Mouse (Mus musculus) E14TG2a.4 (cell line): ENCODE measurements around the gene Il4.
A peak's percentile ranks its signal among the peaks of the same experiment; 100 is the strongest.

Source experiments
- H3K27me3 ChIP-seq: 2 replicates; pipeline ENCODE4 v1.6.1; 2014; ENCODE audit warnings: low read length, control low read depth; ENCODE audit not compliant: insufficient read depth
- H3K36me3 ChIP-seq: 2 replicates; pipeline ENCODE4 v1.6.1; 2014; ENCODE audit warnings: low read length, control low read depth; ENCODE audit not compliant: insufficient read depth
- H3K4me1 ChIP-seq: replicated peaks from 2 replicates; pipeline ENCODE4 v1.6.1; 2014; ENCODE audit warnings: low read depth, low read length, control low read depth
- H3K4me3 ChIP-seq: replicated peaks from 2 replicates; pipeline ENCODE4 v1.5.1; 2014; ENCODE audit warnings: mild to moderate bottlenecking, low read length
- H3K9me3 ChIP-seq: 2 replicates; pipeline ENCODE4 v1.6.1; 2014; ENCODE audit warnings: low read length, control low read depth
- CTCF ChIP-seq: conservative IDR thresholded peaks from 2 replicates; pipeline ENCODE4 v1.5.1; 2014; ENCODE audit warnings: low read length
- NANOG ChIP-seq: IDR thresholded peaks from 2 replicates; pipeline ENCODE4 v1.6.1; 2014; ENCODE audit warnings: borderline replicate concordance, low read length, mixed read lengths
- POU5F1 ChIP-seq: IDR thresholded peaks from 2 replicates; pipeline ENCODE4 v1.6.1; 2014; ENCODE audit warnings: low read length, borderline replicate concordance

The Il4 gene

DNA sequence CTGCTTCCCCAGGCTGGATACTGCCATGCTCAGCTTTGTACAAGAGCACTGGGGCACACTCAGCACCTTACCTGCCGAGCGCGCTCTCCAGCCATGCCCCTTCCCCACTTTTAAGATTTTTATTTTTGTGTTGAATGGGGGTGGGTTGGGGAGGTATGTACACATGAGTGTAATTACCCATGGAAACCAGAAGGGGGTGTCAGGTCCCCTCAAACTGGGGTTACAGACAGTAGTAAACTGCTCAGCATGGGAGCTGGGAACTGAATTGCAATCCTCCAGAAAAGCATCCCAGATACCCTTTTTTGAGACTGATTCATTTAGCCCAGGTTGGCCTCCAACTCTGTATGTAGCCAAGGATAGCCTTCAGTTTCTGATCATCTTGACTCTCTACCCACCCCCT is 13.5 kb downstream of the Il4 start:
- no peaks in the 10 kb centered on the region for H3K9me3 ChIP-seq
- H3K27me3 ChIP-seq, result peaks cover 9% of the 10 kb centered on the region
- no peaks in the 10 kb centered on the region for H3K36me3 ChIP-seq
- TF ChIP-seq CTCF (peak; percentile 67), NANOG (no peak)
- H3K4me3 ChIP-seq, result peak overlapping the region; percentile 41; the same call in 1 of the 2 replicates
- peaks cover 26% of the 10 kb centered on the region for H3K4me1 ChIP-seq

DNA sequence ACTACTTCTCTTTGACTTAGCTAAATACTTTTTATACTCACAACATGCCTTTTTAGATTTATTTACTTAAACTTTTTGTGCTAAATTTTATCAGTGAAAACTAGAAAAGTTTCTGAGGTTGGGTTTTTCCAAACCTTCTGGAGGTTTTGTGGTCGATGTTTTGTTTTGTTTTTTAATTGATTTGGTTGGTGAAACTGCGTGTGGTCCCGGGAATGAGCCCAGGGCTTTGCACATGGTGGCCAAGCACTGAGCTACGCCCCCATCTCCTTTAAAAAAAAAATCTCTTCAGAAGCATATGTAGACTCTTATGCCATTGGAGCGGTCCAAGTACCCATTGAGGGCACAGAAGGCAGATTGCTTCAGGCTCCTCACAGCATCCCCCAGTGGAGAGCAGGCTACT is 27.4 kb downstream of the Il4 start:
- TF ChIP-seq POU5F1, result no peak
- TF ChIP-seq NANOG, result no peak
- no peak for TF ChIP-seq CTCF
- peaks cover 8% of the 10 kb centered on the region; the same call in 1 of the 2 replicates for H3K27me3 ChIP-seq
- H3K36me3 ChIP-seq, result peaks cover 6% of the 10 kb centered on the region
- H3K4me1 ChIP-seq, result no peaks in the 10 kb centered on the region
- no peaks in the 10 kb centered on the region for H3K9me3 ChIP-seq
- H3K4me3 ChIP-seq, result no peak overlapping the region

GRCm38 (mm10) chr11:53590368-53590768 is 28.1 kb downstream of the Il4 start:
- Histone ChIP-seq H3K36me3 (peaks cover 6% of the 10 kb centered on the region), H3K4me3 (0 out of 2 replicates have a peak overlapping the region, but pooled peaks have one; percentile 18), H3K4me1 (no peaks in the 10 kb centered on the region), H3K27me3 (peaks cover 8% of the 10 kb centered on the region; the same call in 1 of the 2 replicates), H3K9me3 (no peaks in the 10 kb centered on the region)
- TF ChIP-seq CTCF, result peak; percentile 91
- no peak for TF ChIP-seq POU5F1

DNA sequence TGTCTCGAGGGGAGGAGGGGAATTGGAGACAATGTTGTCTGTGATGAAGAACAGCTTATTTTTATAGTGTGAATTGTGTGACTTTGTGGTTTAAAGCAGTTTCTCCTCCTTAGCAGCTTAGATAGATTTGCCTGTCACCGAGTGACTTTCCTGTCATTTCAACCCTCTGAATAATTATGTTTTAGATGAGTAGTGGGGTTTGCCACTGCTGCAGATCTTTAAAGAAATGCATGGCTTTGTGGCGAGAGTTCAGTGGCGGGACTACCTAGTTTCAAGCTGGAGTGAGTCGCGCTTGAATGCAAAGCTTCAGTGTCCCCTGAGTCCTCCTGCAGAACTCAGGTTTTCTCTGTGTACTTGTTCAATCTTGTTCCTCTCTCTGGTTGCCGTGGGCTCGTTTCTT is 30.2 kb downstream of the Il4 start:
- peaks cover 4% of the 10 kb centered on the region; the same call in 1 of the 2 replicates for H3K4me1 ChIP-seq

DNA sequence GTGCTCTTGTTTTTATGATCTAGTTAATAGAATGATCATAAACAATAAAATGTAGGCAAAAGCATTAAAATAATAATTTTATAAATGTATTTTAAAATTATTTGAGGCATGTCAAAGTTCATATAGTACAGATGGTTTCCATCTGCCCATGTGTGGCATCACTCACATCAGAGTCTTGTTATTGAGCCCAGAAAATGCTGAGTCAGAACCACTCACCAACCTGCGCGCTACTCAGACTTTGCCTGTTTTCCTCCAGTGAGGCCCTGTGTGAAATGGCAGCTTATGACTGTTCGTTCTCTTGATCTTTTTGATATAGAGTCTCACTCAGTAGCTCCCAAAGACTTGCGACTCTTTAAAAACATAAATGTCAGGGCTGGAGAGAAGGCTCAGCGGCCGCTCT is 33.0 kb downstream of the Il4 start:
- TF ChIP-seq CTCF (no peak), NANOG (no peak), POU5F1 (no peak)
- Histone ChIP-seq H3K36me3 (peaks cover 11% of the 10 kb centered on the region), H3K27me3 (no peaks in the 10 kb centered on the region), H3K4me3 (no peak overlapping the region), H3K9me3 (no peaks in the 10 kb centered on the region), H3K4me1 (peaks cover 4% of the 10 kb centered on the region; the same call in 1 of the 2 replicates)

More for the DNA sequence above, 30.2 kb downstream of the Il4 start:
- H3K4me3 ChIP-seq, result no peak overlapping the region
- TF ChIP-seq POU5F1 (no peak), NANOG (no peak), CTCF (no peak)
- H3K36me3 ChIP-seq, result peaks cover 9% of the 10 kb centered on the region; the same call in 1 of the 2 replicates
- no peaks in the 10 kb centered on the region for H3K9me3 ChIP-seq
- peaks cover 8% of the 10 kb centered on the region; the same call in 1 of the 2 replicates for H3K27me3 ChIP-seq

DNA sequence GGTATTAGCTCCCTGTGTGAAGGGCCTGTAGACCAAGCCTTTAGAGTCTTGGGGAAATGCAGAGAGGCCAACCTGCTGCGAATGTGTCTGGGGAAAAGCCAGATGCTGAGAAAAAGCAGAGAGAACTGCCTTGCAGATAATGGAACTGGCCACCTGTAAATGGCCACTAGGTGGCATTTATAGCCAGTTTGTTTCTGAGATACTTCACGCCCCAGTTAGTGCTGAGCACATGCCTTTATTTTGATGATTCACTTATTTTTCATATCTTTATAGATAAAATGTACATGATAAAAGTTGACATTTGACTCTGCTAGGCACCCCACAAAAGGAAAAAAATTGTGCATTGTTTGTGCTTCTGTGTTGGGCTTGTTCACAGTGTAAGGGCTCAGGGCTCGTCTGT is 33.6 kb downstream of the Il4 start:
- no peaks in the 10 kb centered on the region for H3K9me3 ChIP-seq
- TF ChIP-seq CTCF (peak; percentile 77), NANOG (no peak)
- no peak overlapping the region for H3K4me3 ChIP-seq
- peaks cover 4% of the 10 kb centered on the region; the same call in 1 of the 2 replicates for H3K4me1 ChIP-seq
- peaks cover 14% of the 10 kb centered on the region for H3K36me3 ChIP-seq
- no peaks in the 10 kb centered on the region for H3K27me3 ChIP-seq

DNA sequence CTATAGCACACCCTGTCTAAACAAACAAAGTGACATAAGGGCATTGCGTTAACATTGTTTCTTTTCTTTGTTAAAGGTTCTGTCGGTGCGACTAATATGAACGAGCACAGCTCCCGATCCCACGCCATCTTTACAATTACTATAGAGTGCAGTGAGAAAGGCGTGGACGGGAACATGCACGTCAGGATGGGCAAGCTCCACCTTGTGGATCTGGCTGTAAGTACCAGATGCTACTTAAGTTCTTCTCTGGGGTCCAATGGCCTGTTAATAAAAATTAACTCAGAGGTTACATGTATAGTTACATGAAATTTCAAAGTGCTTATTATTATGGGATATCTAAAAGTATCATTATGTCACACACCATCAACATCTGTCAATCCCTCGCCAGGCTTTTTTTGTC is 35.3 kb downstream of the Il4 start:
- H3K4me3 ChIP-seq, result no peak overlapping the region

DNA sequence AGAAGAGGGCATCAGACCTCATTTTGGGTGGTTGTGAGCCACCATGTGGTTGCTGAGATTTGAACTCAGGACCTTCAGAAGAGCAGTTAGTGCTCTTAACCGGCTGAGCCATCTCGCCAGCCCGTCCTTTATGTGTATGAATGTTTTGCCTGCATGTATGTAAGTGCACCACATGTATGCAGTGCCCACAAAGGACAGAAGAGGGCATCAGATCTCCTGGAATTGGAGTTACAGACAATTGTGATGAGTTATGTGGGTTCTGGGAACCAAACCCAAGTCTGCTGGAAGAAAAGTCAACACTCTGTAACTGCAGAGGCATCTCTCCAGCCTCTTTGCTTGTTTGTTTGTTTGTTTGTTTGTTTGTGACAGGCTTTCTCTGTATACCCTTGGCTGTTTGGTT is 37.9 kb downstream of the Il4 start:
- Histone ChIP-seq H3K4me3 (no peak overlapping the region), H3K36me3 (peaks cover 15% of the 10 kb centered on the region), H3K27me3 (no peaks in the 10 kb centered on the region), H3K4me1 (peaks cover 4% of the 10 kb centered on the region; the same call in 1 of the 2 replicates), H3K9me3 (no peaks in the 10 kb centered on the region)
- TF ChIP-seq CTCF, result 0 out of 2 replicates have a peak, but pooled peaks have one; percentile 22
- no peak for TF ChIP-seq NANOG

More for the DNA sequence above, 35.3 kb downstream of the Il4 start:
- H3K4me1 ChIP-seq, result peaks cover 4% of the 10 kb centered on the region; the same call in 1 of the 2 replicates
- no peaks in the 10 kb centered on the region for H3K9me3 ChIP-seq
- peaks cover 15% of the 10 kb centered on the region for H3K36me3 ChIP-seq
- TF ChIP-seq NANOG (no peak), POU5F1 (no peak), CTCF (no peak)
- H3K27me3 ChIP-seq, result no peaks in the 10 kb centered on the region

GRCm38 (mm10) chr11:53567224-53568014 is 51.0 kb downstream of the Il4 start, which contains the start of gene Kif3a:
Kif3a (plus strand) TSS chr11:53567379.
- Histone ChIP-seq H3K9me3 (peaks cover 3% of the 10 kb centered on the region; the same call in 1 of the 2 replicates), H3K4me3 (peak within 1 kb of the TSS; percentile 92), H3K36me3 (no peaks in the 10 kb centered on the region), H3K27me3 (peaks cover 8% of the 10 kb centered on the region), H3K4me1 (peaks cover 10% of the 10 kb centered on the region)
- TF ChIP-seq POU5F1 (no peak), CTCF (no peak), NANOG (no peak)
